Mouse (Mus musculus) cerebellum, postnatal 10 days (tissue): ENCODE results near the gene Adat2.

ENCODE experiments used
- DNase-seq, 2 experiments: peaks; one replicate each; pipeline ENCODE4 v3.0.0; 2021; ENCODE audit warnings: mixed read lengths in 2 of 2

Gene Adat2

DNA sequence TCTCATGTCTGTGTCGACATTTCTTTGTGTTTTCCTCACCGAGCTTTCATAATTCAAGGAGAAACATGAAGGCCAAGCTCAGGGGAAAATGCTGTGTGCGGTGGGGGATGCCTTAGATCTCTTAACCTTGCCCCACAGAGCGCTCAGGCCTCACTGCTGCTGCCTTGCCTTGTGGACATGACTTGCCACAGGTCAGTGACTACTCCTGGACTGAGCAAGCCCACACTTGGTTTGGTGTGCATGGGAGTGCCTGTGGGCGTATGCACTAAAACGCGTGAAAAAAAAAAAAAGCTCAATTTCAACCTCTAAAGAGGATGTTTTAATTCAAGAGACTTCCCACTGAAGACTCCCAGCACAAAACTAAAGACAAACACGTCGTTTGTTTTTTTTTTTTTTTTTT lies 44.2 kb downstream of the Adat2 start:
- no peak for DNase-seq

GRCm38 (mm10) chr10:13597491-13597890 lies 44.8 kb downstream of the Adat2 start:
- no peak for DNase-seq

GRCm38 (mm10) chr10:13600926-13601325 lies 48.2 kb downstream of the Adat2 start:
- DNase-seq, result peak; percentile 32 to 35
